Mouse (Mus musculus): ENCODE data around the gene Fkbp5. TPM values are rescaled to one million over a fixed set of nuclear protein-coding genes. Genes with fewer than 3 reads are reported as not detected.

Gene Fkbp5
- polyA plus RNA-seq, 1 experiment: 13.5 TPM

Other genes starting within 250 kb of the Fkbp5 start
- 11.6 and 18.0 TPM in 2 replicates for gene Fance, start 204.0 kb downstream of the Fkbp5 start, polyA plus RNA-seq (2012; rRNA removed)
- 1,892 and 2,281 TPM in 2 replicates for gene Rpl10a, start 189.1 kb downstream of the Fkbp5 start, polyA plus RNA-seq (2012; rRNA removed)
- gene Tead3, start 166.7 kb downstream of the Fkbp5 start, polyA plus RNA-seq (2012; rRNA removed): 41.6 and 64.2 TPM in 2 replicates
- 0.65 and 0.84 TPM in 2 replicates for gene Tulp1, start 152.3 kb downstream of the Fkbp5 start, polyA plus RNA-seq (2012; rRNA removed)
- not detected in 2 replicates for gene Armc12, start 13.3 kb upstream of the Fkbp5 start, polyA plus RNA-seq (2012; rRNA removed)
- gene Clpsl2, start 31.9 kb upstream of the Fkbp5 start, polyA plus RNA-seq (2012; rRNA removed): not detected in 2 replicates
- gene Clps, start 43.2 kb upstream of the Fkbp5 start, polyA plus RNA-seq (2012; rRNA removed): 0.32 and 0.46 TPM in 2 replicates
- gene Lhfpl5, start 58.1 kb upstream of the Fkbp5 start, polyA plus RNA-seq (2012; rRNA removed): 0.12 and 0.18 TPM in 2 replicates
- gene Srpk1, start 105.2 kb upstream of the Fkbp5 start, polyA plus RNA-seq (2012; rRNA removed): 31.2 and 33.5 TPM in 2 replicates
- gene Slc26a8, start 172.7 kb upstream of the Fkbp5 start, polyA plus RNA-seq (2012; rRNA removed): 2.9 and 3.1 TPM in 2 replicates
- 97.4 and 97.7 TPM in 2 replicates for gene Mapk14, start 173.8 kb upstream of the Fkbp5 start, polyA plus RNA-seq (2012; rRNA removed)
- 0.34 and 1.1 TPM in 2 replicates for gene AC170998.1, start 208.6 kb upstream of the Fkbp5 start, polyA plus RNA-seq (2012; rRNA removed)